Mouse (Mus musculus) ES-Bruce4 (cell line): ENCODE results near the gene Eif4a3. TPM values are rescaled to one million over a fixed set of nuclear protein-coding genes. Genes with fewer than 3 reads are reported as not detected.
A peak's percentile ranks its signal among the peaks of the same experiment; 100 is the strongest.
"Not testable (repeated sequence)": the region's sequence is repeated elsewhere in the genome, so short reads cannot be mapped to it uniquely, and the experiment has no call there.

Experiments
- H3K27ac ChIP-seq: 2 replicates; pipeline ENCODE4 v1.5.1; 2012; ENCODE audit warnings: low read length, inconsistent platforms; ENCODE audit not compliant: insufficient read depth
- H3K27me3 ChIP-seq: 2 replicates; pipeline ENCODE4 v1.6.1; 2012; ENCODE audit warnings: mild to moderate bottlenecking, low read length, inconsistent platforms; ENCODE audit not compliant: control insufficient read depth, poor library complexity, insufficient read depth, severe bottlenecking
- H3K36me3 ChIP-seq: 2 replicates; pipeline ENCODE4 v1.6.1; 2012; ENCODE audit warnings: inconsistent platforms, mild to moderate bottlenecking, low read length, moderate library complexity; ENCODE audit not compliant: control insufficient read depth, poor library complexity, insufficient read depth, severe bottlenecking
- H3K4me1 ChIP-seq: one replicate; pipeline ENCODE4 v1.8.1; 2011; ENCODE audit warnings: low read length; ENCODE audit not compliant: control insufficient read depth, insufficient read depth
- H3K4me3 ChIP-seq: 2 replicates; pipeline ENCODE4 v1.5.1; 2011; ENCODE audit warnings: low read depth, mild to moderate bottlenecking, low read length
- H3K9ac ChIP-seq: 2 replicates; pipeline ENCODE4 v1.6.1; 2012; ENCODE audit warnings: low read depth, mild to moderate bottlenecking, inconsistent platforms; ENCODE audit not compliant: poor library complexity, severe bottlenecking
- H3K9me3 ChIP-seq: replicated peaks from 2 replicates; pipeline ENCODE4 v1.6.1; 2012; ENCODE audit warnings: mild to moderate bottlenecking, low read length, inconsistent platforms; ENCODE audit not compliant: control insufficient read depth, poor library complexity, insufficient read depth, severe bottlenecking
- CTCF ChIP-seq: IDR thresholded peaks from one replicate; pipeline ENCODE4 v1.8.1; 2011; ENCODE audit warnings: low read depth, low read length
- EP300 ChIP-seq: IDR thresholded peaks from 2 replicates; pipeline ENCODE4 v1.6.1; 2011; ENCODE audit warnings: low read depth, low read length; ENCODE audit not compliant: insufficient read depth
- POLR2A ChIP-seq: IDR thresholded peaks from one replicate; pipeline ENCODE4 v1.8.1; 2011; ENCODE audit warnings: low read length; ENCODE audit not compliant: insufficient read depth
- polyA plus RNA-seq: library from polyadenylated mRNA; stranded (reverse); fragments of >200 nt; gene quantifications from 2 replicates; pipeline ENCODE4 v1.2.4, GENCODE M21; 2011; ENCODE audit warnings: low read depth; ENCODE audit not compliant: missing spikeins, insufficient read depth, insufficient read length

Gene Eif4a3
- polyA plus RNA-seq, 1 experiment, result 257 TPM

DNA sequence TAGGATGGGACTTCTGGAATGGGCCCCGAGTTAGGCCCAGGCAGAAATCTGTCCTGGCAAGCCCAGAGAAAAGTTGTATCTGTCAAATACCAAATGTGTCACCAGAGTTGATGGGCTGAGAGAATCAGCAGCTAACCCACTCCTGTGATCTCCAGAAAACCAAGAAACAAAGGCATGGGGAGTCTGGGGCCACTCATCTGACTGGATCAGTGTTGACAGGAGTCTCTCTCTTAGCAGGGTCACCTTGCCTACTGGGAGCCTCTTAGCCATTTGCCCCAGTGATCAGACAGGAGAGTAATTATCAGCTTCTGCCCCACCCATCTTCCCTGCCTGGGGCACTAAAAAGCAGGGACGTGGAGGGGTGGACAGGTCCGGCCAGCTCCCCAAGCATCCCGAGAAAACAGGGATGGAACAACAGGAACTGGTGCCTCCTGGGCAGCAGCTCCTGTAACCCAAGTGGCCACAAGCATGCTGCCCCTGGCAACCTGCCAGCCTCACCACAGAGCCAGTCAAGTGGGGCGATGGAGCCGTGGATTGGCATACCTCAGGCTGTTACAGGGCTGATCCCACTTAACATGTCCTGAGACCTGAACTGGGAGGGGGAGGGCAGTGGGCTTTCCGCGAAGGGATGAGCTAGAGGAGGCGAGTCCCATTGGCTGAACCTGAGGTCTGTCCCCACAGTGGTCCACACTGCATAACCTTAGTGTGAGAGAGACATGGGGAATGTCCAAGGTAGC, 13.9 kb downstream of the Eif4a3 start:
- TF ChIP-seq POLR2A (no peak), CTCF (no peak), EP300 (no peak)
- H3K27me3 ChIP-seq, result no peaks in the 10 kb centered on the region
- no peak overlapping the region for H3K9ac ChIP-seq
- no peak overlapping the region for H3K27ac ChIP-seq
- H3K4me3 ChIP-seq, result no peak overlapping the region
- peaks cover 31% of the 10 kb centered on the region for H3K36me3 ChIP-seq
- H3K4me1 ChIP-seq, result no peaks in the 10 kb centered on the region
- H3K9me3 ChIP-seq, result no peaks in the 10 kb centered on the region

GRCm38 (mm10) chr11:119281030-119281429, 18.9 kb downstream of the Eif4a3 start:
- H3K4me3 ChIP-seq, result no peak overlapping the region
- H3K9ac ChIP-seq, result no peak overlapping the region
- peaks cover 7% of the 10 kb centered on the region for H3K36me3 ChIP-seq
- TF ChIP-seq CTCF, result no peak
- H3K27me3 ChIP-seq, result no peaks in the 10 kb centered on the region
- H3K27ac ChIP-seq, result no peak overlapping the region
- no peaks in the 10 kb centered on the region for H3K4me1 ChIP-seq
- no peaks in the 10 kb centered on the region for H3K9me3 ChIP-seq

DNA sequence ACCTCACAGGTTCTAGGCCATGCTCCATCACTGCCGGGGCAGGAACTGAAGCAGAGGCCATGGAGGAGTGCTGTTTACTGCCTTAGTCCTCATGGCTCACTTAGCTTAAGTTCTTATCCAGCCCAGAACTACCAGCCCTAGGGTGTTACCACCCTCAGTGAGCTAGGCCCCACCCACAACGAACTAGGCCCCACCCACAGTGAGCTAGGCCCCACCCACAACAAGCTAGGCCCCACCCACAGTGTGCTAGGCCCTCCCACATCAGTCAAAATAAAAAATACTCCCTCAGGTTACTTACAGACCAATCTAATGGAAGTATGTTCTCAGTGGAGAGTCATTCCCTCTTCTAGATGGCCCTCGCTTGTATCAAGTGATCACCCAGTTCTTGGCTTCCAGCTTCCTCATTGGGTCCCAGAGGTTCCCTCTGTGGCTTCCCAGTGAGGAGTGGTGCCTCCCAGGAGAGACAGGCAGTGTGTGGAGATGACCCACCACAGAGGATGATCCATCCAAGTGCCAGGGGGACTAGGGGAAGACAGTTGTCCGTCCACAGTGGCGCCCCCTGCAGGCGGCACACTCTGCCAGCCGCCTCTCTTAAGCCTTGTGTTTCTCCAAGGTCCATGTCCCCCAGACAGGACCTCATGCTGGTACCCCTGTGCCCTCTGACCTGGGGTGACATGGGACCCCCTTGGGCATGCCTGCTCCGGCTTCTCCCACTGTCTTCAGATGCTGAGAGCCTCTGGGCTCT, 26.5 kb downstream of the Eif4a3 start:
- Histone ChIP-seq H3K36me3 (0 out of 2 replicates have a peak, but pooled peaks cover 3% of the 10 kb centered on the region), H3K4me3 (no peak overlapping the region), H3K9ac (no peak overlapping the region)

DNA sequence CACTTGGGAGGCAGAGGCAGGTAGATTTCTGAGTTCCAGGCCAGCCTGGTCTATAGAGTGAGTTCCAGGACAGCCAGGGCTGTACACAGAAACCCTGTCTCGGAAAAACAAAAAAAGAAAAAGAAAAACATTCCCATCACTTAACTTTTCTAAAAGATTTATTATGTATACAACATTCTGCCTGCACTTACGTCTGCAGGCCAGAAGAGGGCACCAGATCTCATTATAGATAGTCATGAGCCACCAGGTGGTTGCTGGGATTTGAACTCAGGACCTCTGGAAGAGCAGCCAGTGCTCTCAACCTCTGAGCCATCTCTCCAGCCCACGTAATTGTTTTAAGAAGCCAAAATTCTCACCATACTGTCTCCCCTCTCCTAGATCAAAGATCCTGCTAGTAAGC, 27.4 kb downstream of the Eif4a3 start:
- not testable (repeated sequence) for H3K4me3 ChIP-seq, H3K4me1 ChIP-seq, H3K9me3 ChIP-seq, H3K27ac ChIP-seq, H3K9ac ChIP-seq, H3K27me3 ChIP-seq, H3K36me3 ChIP-seq

More for the DNA sequence above, 26.5 kb downstream of the Eif4a3 start:
- no peaks in the 10 kb centered on the region for H3K27me3 ChIP-seq
- H3K4me1 ChIP-seq, result peaks cover 3% of the 10 kb centered on the region
- H3K27ac ChIP-seq, result no peak overlapping the region
- H3K9me3 ChIP-seq, result no peaks in the 10 kb centered on the region
- TF ChIP-seq POLR2A (no peak), CTCF (peak; percentile 71), EP300 (no peak)

DNA sequence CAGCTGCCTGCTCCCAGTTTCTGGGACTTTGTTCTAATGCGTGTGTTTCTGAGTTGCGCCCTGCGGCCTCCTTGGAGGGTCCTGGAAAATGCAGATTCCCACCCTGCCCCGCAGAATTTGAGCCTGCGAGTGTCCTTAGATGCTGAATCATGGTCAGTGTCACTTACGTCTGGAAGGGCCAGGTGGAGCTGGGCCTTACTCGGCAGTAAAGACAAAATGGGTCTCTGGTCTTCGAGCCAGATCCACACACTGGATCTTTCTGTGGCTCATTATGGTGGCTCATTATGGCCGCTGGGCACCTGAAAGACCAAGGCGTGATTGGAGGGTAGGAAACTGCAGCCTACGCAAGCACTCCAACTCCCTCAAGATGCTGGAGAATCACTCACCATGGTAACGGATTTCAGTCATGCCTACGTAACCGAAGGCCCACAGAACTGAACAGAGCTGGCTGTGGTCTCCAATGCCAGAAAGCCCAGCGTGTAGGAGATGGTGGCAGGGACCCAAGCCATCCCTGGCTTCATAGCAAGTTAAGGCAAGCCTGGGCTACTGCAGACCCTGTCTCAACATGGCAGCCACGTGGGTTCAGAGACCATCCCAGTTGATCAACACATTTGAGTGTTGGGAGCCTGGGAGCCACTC, 31.2 kb downstream of the Eif4a3 start:
- no peak for TF ChIP-seq CTCF
- TF ChIP-seq EP300, result no peak
- no peak for TF ChIP-seq POLR2A
- Histone ChIP-seq H3K4me3 (peak overlapping the region; percentile 69), H3K9ac (peak overlapping the region; percentile 47), H3K27me3 (no peaks in the 10 kb centered on the region), H3K4me1 (peaks cover 10% of the 10 kb centered on the region), H3K27ac (no peak overlapping the region), H3K9me3 (no peaks in the 10 kb centered on the region), H3K36me3 (no peaks in the 10 kb centered on the region)
